Mouse (Mus musculus): ENCODE results near the gene Dph2.
A peak's percentile ranks its signal among the peaks of the same experiment; 100 is the strongest.

Dph2 gene

DNA sequence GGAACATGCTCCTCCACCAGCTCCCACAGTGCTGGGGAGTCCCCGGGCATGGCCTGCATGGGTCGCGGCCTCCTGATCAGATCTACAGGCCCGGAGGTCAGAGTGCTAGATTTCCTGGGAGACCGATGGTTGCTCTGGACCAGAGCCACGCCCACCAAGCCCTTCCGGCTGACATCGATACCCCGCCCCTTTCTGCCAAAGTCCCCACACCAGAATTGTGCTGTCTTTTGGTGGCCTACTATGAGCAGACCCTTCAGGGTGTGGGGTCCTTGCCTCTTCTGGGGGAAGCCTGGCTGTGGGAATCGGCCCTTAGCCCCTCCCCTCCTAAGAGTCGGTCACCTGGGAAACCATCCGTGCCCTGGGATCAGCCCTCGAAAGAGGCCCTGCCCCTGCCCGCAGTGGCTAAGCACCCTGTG lies 19.4 kb downstream of the Dph2 start, which contains the start of gene Ccdc24:
TSS of gene Ccdc24 (minus strand) at position 87 of the 416 bp plus-strand sequence.
- no peak for DNase-seq (ENCODE audit: low spot score)

DNA sequence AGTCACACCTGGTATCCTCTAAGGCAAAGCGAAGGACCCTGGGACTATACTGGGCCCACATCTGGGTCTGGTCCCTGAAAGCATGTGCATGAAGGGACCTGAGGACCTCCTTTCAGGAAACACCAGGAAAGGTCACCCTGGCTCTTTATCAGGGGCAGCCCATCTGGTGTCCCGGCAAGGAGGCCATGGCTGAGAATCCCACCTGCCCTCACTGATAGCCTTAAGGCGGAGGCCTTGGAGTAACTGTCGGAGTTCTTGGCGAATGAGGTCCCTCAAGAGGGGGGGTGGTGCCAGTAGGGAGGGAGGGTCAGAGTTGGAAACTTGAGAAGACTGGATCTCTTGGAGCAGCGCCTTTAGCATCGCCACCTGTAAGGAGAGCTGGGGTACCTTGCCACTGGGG lies 20.0 kb downstream of the Dph2 start:
- no peak for DNase-seq (ENCODE audit: low spot score)

DNA sequence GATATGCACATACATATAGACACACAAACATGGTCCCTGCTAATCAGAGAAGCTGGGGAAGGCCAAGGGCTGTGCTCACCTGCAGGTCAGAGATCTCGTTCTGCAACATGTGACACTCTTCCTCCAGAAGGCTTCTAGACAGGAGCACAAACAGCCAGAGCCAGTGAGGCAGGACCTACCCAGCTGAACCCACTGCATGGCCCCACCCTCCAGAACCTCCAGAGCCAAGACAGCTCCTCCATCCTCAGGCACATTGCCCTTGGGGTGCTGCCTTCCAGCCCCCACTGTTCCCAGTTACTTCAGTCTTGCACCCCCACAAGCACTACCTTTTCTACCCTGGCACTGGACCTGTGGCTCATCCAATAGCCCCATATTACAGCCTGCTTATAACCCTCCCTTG lies 21.4 kb downstream of the Dph2 start:
- no peak for DNase-seq (ENCODE audit: low spot score)

DNA sequence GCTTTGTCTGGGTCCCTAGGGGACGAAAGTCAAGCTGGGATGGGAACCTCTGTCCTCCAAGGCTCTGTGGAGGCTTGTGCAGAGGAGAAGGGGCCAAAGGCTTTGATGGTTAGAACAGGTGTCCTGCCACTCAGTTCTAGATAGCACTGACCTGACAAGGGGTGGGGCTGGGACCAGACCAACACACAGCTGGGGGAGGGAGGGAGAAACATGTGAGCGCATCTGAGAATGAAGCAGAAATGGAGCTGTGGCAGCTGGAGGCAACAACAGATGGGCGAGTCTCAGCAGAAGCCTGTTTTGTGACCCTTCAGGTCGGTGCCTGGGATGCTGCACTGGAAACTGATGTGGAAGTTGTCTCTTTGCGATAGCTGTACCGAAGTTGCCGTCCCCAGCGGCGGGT lies 22.5 kb downstream of the Dph2 start:
- no peak for DNase-seq (ENCODE audit: low spot score)

- peak; percentile 55 for DNase-seq (ENCODE audit: low spot score)
These were observed 24.0 kb downstream of the Dph2 start for GRCm38 (mm10) chr4:117867823-117868222.

- DNase-seq (ENCODE audit: low spot score), result no peak
These were observed 24.8 kb downstream of the Dph2 start for GRCm38 (mm10) chr4:117867000-117867399.

DNA sequence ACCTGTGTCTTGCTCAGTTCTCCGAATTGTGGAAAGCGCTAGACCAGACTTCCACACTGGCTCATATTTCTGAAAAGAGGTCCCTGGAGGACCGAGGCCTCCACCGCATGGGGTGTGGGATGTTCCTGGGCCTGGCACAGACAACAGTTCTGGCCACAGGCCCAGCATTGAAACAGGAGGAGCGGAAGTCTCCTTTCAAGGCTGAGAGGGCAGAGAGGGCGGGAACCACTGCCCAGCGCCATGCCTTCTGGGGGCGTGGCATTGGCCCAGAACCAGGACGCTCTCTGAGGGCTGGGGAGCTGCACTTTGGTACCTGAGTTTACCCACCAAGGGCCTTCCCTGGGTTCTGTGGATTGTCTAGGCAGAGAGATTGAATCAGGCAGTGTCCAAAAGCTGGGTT lies 25.7 kb downstream of the Dph2 start:
- DNase-seq (ENCODE audit: low spot score), result peak; percentile 77

DNA sequence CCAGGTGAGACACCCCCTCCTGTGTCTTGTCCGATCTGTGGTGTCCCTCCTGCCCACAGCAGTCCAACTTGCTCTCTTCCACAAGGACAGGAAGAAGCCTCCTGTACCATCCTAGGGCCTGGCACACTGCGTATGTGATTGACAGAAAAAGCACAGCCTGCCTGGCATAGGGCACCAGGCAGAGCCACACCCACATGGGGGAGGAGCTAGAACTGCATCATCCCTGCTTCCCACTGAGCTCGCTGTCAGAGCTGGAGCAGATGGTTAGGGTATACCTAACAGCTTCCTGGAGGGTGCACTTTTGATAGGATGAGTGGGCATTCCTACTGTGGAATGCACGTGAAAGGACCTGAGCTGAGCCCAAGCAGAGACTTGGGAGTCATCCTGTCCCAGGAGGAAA lies 29.0 kb downstream of the Dph2 start:
- no peak for DNase-seq (ENCODE audit: low spot score)

DNA sequence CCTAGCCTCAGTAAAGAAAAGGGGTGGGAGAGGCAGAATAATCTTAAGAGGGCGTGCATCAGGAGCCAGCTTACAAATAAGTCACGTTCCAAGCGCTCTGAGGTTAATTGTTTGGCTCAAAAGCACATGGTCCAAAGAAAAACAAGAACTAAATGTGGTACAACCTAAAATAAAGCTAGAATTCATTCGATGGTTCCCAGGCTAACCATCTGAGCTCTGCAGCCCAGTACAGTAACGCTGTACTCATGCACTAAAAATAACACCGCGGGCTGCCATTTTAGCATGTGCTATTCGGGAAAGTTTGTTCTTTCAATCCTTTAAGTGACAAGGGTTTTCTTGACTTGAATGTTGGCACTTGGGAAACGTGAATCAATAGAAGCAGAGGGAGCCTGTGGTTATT lies 31.3 kb downstream of the Dph2 start:
- no peak for DNase-seq (ENCODE audit: low spot score)

GRCm38 (mm10) chr4:117858794-117859193 lies 33.0 kb downstream of the Dph2 start:
- peak; percentile 73 for DNase-seq (ENCODE audit: low spot score)

DNA sequence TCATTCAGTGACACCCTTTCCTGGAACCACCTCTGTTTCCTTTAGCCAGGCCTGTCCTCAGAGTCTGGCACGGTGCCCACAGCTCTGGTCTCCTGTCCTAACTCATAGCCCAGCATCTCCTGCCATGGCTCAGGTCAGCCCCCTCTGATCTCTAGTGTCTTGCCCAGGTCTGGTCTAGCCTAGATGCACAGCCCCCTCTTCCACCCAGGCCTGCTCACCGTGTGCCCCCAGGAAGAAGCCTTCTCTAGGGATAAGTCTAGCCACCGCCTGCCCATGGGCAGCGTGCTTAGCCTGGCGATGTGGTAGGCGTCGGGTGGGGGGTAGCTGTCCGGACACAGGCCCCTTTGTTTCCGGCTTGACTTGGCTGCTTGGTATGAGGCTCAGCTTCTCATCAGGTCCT lies 36.7 kb downstream of the Dph2 start:
- DNase-seq (ENCODE audit: low spot score), result no peak

DNA sequence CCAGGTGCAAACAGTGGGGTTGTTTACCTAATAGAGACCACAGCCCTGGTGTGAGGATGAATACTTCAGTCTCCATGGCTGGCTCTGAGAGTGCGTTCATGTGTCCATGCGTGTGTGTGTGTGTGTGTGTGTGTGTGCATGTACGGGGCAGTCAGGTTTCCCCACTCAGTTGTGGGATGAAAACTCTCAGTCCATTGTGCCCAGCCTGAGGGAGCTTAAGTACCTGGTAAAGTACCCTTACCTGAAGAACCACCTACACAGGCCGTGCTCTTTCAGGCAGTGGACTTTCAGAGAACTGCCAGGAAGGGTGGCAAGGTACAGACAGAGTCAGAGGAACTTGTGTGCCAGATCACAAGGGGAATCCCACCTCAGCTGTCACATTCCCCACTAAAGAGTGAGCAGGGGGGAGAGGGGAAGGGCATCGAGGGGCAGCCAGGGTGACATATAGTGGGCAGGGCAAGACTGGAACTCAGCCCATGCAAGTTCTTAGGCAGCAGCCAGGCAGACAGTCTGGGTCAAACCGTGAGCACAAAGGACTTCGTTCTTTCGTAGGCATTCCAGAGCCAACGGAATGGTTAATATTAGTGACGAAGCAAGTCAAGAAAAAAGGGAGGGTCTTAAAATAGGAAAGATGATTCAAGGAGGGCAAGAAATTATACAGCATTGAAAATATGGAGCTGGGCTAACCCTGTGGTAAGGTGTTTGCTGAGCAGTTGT lies 39.5 kb downstream of the Dph2 start:
- no peak for DNase-seq (ENCODE audit: low spot score)

- no peak for DNase-seq (ENCODE audit: low spot score)
These were observed 41.0 kb downstream of the Dph2 start for GRCm38 (mm10) chr4:117850871-117851270.

DNA sequence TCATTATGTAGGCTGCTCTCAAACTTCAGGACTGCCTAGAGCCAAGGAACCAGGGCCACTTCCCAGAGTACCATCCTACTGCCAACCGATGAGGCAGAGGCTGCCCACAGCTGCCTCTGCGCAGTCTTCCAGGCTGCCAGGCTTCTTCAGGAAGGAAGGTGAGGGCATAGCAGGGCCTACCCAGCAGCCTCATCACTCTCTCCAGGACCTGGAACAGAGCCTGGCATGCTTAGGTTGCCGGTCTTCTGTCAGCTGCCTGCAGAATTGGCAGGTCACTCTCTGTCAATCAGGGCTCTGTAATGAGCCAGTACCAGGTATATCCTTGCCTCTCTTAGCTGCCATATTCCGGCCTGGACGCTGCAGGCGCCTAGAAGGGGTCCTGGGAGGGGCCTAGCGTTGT lies 41.7 kb downstream of the Dph2 start:
- DNase-seq (ENCODE audit: low spot score), result no peak

GRCm38 (mm10) chr4:117849506-117849905 lies 42.3 kb downstream of the Dph2 start:
- DNase-seq (ENCODE audit: low spot score), result no peak

DNA sequence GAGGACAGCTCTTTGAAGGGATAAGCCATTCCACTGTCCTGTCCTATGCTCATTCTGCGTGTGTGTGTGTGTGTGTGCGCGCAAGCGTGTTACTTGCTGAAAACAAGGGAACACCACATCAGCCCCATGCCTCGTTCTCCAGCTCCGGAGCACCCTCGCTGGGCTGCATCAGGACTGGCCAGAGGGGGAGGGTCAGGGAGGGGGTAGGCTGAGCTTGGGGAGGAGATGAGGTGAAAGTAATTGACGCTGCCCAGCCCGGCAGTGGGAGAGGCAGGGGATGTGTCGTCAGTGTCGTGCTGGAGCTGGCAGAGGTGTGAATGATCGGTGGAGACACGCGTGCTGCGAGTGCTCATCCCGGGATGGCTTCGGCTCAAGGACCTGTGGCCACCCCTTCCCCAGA lies 42.8 kb downstream of the Dph2 start:
- no peak for DNase-seq (ENCODE audit: low spot score)

DNA sequence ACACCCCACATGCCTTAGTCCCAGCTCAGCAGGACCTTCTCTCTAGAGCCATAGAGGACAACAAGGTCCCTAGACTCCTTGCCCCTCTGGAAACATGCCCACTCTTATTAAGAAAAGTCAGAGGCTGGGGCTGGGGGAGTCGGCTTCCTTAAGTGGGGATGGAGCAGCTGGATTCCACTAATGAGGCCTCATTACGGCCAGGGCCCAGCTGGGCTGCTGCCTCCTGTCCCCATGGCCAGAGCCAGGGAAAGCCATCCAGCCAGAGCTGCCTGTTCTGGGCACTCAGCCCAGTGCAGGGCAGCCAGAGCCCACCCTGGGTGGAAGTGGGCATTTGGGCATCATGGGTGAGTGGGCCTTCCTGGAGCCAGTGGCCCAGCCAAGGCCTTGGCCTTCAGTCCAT lies 44.8 kb downstream of the Dph2 start:
- no peak for DNase-seq (ENCODE audit: low spot score)

DNA sequence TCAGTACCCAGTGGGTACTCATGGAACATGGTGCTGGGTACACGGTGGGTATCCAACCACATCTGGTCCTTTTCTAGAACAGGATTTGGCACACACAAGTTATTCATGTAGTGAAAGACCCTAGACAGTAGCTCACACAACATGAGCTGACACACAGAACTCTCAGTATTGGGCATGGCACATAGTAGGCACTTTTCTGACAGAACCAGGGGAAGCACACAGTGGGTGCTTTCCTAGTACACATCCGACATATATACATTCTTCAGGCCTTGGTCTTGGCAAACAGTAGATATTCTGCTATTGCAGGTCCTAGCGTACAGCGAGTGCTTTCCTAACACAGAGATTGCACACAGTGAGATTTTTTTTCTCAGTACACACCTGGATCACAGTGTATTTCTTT lies 45.6 kb downstream of the Dph2 start:
- DNase-seq (ENCODE audit: low spot score), result no peak

- DNase-seq (ENCODE audit: low spot score), result no peak
These were observed 46.5 kb downstream of the Dph2 start for GRCm38 (mm10) chr4:117845316-117845715.

GRCm38 (mm10) chr4:117844467-117844866 lies 47.4 kb downstream of the Dph2 start:
- no peak for DNase-seq (ENCODE audit: low spot score)

GRCm38 (mm10) chr4:117843101-117843500 lies 48.7 kb downstream of the Dph2 start:
- no peak for DNase-seq (ENCODE audit: low spot score)

DNA sequence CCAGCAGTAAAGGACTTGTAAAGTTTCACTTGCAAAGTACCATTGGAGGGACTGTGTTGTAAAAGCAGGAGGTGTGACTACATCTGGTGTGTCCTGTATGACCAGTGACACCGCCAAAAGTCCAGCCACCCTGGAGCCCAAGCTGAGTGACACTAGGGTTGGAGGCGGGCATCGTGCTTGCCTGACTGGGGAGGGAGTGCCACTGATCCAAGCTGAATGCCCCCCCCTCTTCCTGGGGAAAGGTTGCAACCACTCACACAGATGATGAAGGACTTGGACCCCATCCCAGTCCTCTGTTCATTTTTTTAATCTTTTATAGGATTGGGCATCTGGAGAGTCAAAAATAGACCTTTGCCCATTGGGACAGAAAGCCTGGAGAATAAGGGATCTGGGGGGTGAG lies 50.3 kb downstream of the Dph2 start:
- DNase-seq (ENCODE audit: low spot score), result peak; percentile 35

GRCm38 (mm10) chr4:117840821-117841220 lies 51.0 kb downstream of the Dph2 start:
- DNase-seq (ENCODE audit: low spot score), result peak; percentile 26

DNA sequence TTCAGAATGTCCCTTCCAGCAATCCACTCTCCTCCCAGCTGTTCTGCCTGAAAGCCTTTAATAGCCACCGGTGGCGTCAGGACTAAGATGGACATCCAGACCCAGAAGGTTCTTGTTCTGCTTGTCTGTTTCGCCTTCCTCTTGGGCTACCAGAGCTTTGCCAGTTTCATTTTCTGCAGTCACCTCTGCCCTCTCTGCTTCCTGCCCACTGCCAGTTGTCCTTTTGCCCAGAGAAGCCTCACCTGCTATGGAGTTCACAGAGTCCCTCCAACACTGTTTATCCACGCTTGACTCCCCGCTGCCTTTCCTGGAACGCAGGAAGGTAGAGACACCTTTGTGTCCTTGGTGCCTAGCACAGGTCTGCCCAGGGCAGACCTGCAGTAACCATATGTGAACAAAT lies 52.5 kb downstream of the Dph2 start:
- peak; percentile 28 for DNase-seq (ENCODE audit: low spot score)

Data from urinary bladder, postnatal 14 days (tissue).